Comparison of ENCODE assay signal across 9 mouse cellular contexts in genomic region chr11:75620136-75620780, GRCm38 (mm10). TPM values are rescaled to one million over a fixed set of nuclear protein-coding genes. Genes with fewer than 3 reads are reported as not detected.
DNase-seq lines count a peak whose midpoint lies in the region; ATAC-seq lines count a peak whose summit lies in the region.
"Had no signal": no experiment of that assay in that cellular context is flagged by ENCODE, and none has a peak within 500 bp of the region (broad histone marks: within the 10 kb centered on the region; RNA-seq: fewer than 3 reads in every experiment).

No protein-coding gene starts in this region.

- H3K4me1 ChIP-seq in midbrain, embryonic 11.5 days (ENCODE audit: control insufficient read depth, insufficient read depth, low read length): no peaks in the 10 kb centered on the region

- H3K4me2 ChIP-seq in midbrain, embryonic 11.5 days: no peak overlapping the region

- no peak overlapping the region for H3K4me3 ChIP-seq in midbrain, embryonic 11.5 days (ENCODE audit: low read depth, low read length)
- H3K4me3 ChIP-seq: megakaryocyte, embryonic 14.5 days had no signal

- H3K27me3 ChIP-seq in midbrain, embryonic 11.5 days (ENCODE audit: control insufficient read depth, insufficient read depth, low read length): no peaks in the 10 kb centered on the region
- H3K27me3 ChIP-seq: megakaryocyte, embryonic 14.5 days had no signal

- H3K9me3 ChIP-seq in midbrain, embryonic 11.5 days (ENCODE audit: control insufficient read depth, low read length): no peaks in the 10 kb centered on the region
- H3K9me3 ChIP-seq: megakaryocyte, embryonic 14.5 days had no signal

- H3K36me3 ChIP-seq in midbrain, embryonic 11.5 days (ENCODE audit: control insufficient read depth, insufficient read depth, low read length): peaks cover 6% of the 10 kb centered on the region

- H3K9ac ChIP-seq in midbrain, embryonic 11.5 days (ENCODE audit: low read length): no peak overlapping the region

- WGBS in midbrain, embryonic 11.5 days: 93% methylated on average over 12 of the region's 12 CpGs

- H3K27ac ChIP-seq in midbrain, embryonic 11.5 days (ENCODE audit: low read depth, low read length): no peak overlapping the region

- peak; percentile 51 for DNase-seq in layer of hippocampus, adult 11-12 months (ENCODE audit: low spot score)
- DNase-seq in layer of hippocampus, adult 9-10 months (ENCODE audit: low spot score): no peak
- peak; percentile 86 for DNase-seq in adrenal gland, postnatal 14 days
- DNase-seq in gastrocnemius, postnatal 10 days: peak; percentile 34
- peak; percentile 65 for DNase-seq in lung, postnatal 36 days
- DNase-seq in thymus, postnatal 14 days: no peak
- no peak for DNase-seq in midbrain, embryonic 11.5 days (ENCODE audit: low spot score, missing footprints)
- DNase-seq in spleen, postnatal 14 days (ENCODE audit: low spot score in 2 of 2): no peak

- ATAC-seq in midbrain, embryonic 11.5 days (ENCODE audit: low FRiP score): no peak

RNA-seq across cellular contexts. Expression of gene Inpp5k, which starts 10.5 kb away (rescaled TPM):
- total RNA-seq in adrenal gland, postnatal 14 days (2021): 32.3 and 41.8 TPM in 2 replicates
- total RNA-seq in gastrocnemius, postnatal 10 days (2021): 10 to 100 TPM; 22.5 to 23.3 TPM
- polyA plus RNA-seq in midbrain, embryonic 11.5 days (2014; fragmentation: Nextera tagmentation; extraction: Ambion mirVana): 23.7 and 25.6 TPM in 2 replicates

RNA-seq across cellular contexts. Expression of gene Myo1c, which starts 30.0 kb away (rescaled TPM):
- total RNA-seq in adrenal gland, postnatal 14 days (2021): 148 and 155 TPM in 2 replicates
- total RNA-seq in gastrocnemius, postnatal 10 days (2021): 10 to 100 TPM; 56.3 to 65.1 TPM
- polyA plus RNA-seq in midbrain, embryonic 11.5 days (2014; fragmentation: Nextera tagmentation; extraction: Ambion mirVana): 9.8 and 10.2 TPM in 2 replicates

RNA-seq across cellular contexts. Expression of gene Pitpna, which starts 32.4 kb away (rescaled TPM):
- 150 and 164 TPM in 2 replicates for total RNA-seq in adrenal gland, postnatal 14 days (2021)
- total RNA-seq in gastrocnemius, postnatal 10 days (2021): 100 to 1,000 TPM; 148 to 160 TPM
- polyA plus RNA-seq in midbrain, embryonic 11.5 days (2014; fragmentation: Nextera tagmentation; extraction: Ambion mirVana): 87.9 and 90.7 TPM in 2 replicates

RNA-seq across cellular contexts. Expression of gene Crk, which starts 58.8 kb away (rescaled TPM):
- 100 and 101 TPM in 2 replicates for total RNA-seq in adrenal gland, postnatal 14 days (2021)
- total RNA-seq in gastrocnemius, postnatal 10 days (2021): 10 to 100 TPM; 53.0 to 59.8 TPM
- polyA plus RNA-seq in midbrain, embryonic 11.5 days (2014; fragmentation: Nextera tagmentation; extraction: Ambion mirVana): 128 and 130 TPM in 2 replicates

Comparison
In these comparisons a context has a peak if more than half of its experiments do, and no peak if none do; other contexts are left out.
1. DNase-seq: peak in layer of hippocampus, adult 11-12 months (single experiment), adrenal gland, postnatal 14 days (single experiment), gastrocnemius, postnatal 10 days (single experiment) and lung, postnatal 36 days (single experiment); none in layer of hippocampus, adult 9-10 months (single experiment), thymus, postnatal 14 days (single experiment), midbrain, embryonic 11.5 days (single experiment) and spleen, postnatal 14 days (0 of 2).